Mouse (Mus musculus): ENCODE data around the gene AU015836. TPM values are rescaled to one million over a fixed set of nuclear protein-coding genes. Genes with fewer than 3 reads are reported as not detected.

The AU015836 gene
- polyA plus RNA-seq (2014; fragmentation: Nextera tagmentation; extraction: Ambion mirVana), result 0.26 and 0.43 TPM in 2 replicates

GRCm38 (mm10) chrX:93968444-93968843 is at the start of gene AU015836:
Gene AU015836, plus strand, starts transcription at chrX:93968659.
- DNase-seq (ENCODE audit: low spot score), result no peak
- H3K27ac ChIP-seq (replicated peaks; ENCODE audit: low read depth, low read length), result no peak within 1 kb of the TSS
- H3K9me3 ChIP-seq (ENCODE audit: control insufficient read depth, low read length), result no peaks in the 10 kb centered on the region
- no peaks in the 10 kb centered on the region for H3K36me3 ChIP-seq (ENCODE audit: control insufficient read depth, insufficient read depth, low read length)
- no peaks in the 10 kb centered on the region for H3K4me1 ChIP-seq (ENCODE audit: control insufficient read depth, insufficient read depth, low read length)
- H3K4me3 ChIP-seq (ENCODE audit: low read depth, low read length), result no peak within 1 kb of the TSS
- H3K27me3 ChIP-seq (replicated peaks; ENCODE audit: control insufficient read depth, insufficient read depth, low read length), result 0 out of 2 replicates have a peak, but pooled peaks cover 8% of the 10 kb centered on the region
- WGBS, result 69% methylated on average over 14 of the region's 14 CpGs
- H3K9ac ChIP-seq (ENCODE audit: low read depth, low read length), result no peak within 1 kb of the TSS
- ATAC-seq (ENCODE audit: low read depth), result no peak
- no peak within 1 kb of the TSS for H3K4me2 ChIP-seq (ENCODE audit: low read depth, low read length)

DNA sequence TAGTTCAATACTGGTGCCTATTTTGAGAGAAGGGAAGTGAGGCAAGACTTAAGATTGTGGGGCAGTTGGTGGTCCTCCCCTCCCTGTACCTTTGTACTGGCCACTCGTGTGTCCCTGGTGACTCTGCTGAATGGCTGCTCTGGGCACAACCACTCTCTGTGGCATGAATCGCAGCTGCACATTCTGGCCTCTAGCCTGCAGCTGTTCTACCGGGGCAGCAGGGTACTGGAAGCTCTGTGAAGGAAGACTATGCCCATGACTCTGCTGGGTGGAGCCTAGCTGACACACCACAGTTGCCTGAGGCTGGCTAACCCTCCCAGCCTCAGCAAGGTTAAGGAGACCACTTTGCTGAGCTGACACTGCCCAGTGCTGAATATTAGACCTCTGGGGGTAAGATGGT is 49.4 kb upstream of the AU015836 start:
- Histone ChIP-seq H3K27ac (replicated peaks; ENCODE audit: low read depth, low read length) (no peak overlapping the region), H3K36me3 (ENCODE audit: control insufficient read depth, insufficient read depth, low read length) (no peaks in the 10 kb centered on the region), H3K9me3 (ENCODE audit: control insufficient read depth, low read length) (peaks cover 13% of the 10 kb centered on the region; the same call in 1 of the 2 replicates), H3K4me3 (ENCODE audit: low read depth, low read length) (no peak overlapping the region), H3K4me2 (ENCODE audit: low read depth, low read length) (no peak overlapping the region), H3K9ac (ENCODE audit: low read depth, low read length) (no peak overlapping the region), H3K27me3 (replicated peaks; ENCODE audit: control insufficient read depth, insufficient read depth, low read length) (no peaks in the 10 kb centered on the region; the same call in 1 of the 2 replicates), H3K4me1 (ENCODE audit: control insufficient read depth, insufficient read depth, low read length) (no peaks in the 10 kb centered on the region)
- WGBS, result 55% methylated on average over 3 of the region's 3 CpGs
- DNase-seq (ENCODE audit: low spot score) (no peak), ATAC-seq (ENCODE audit: low read depth) (no peak)

DNA sequence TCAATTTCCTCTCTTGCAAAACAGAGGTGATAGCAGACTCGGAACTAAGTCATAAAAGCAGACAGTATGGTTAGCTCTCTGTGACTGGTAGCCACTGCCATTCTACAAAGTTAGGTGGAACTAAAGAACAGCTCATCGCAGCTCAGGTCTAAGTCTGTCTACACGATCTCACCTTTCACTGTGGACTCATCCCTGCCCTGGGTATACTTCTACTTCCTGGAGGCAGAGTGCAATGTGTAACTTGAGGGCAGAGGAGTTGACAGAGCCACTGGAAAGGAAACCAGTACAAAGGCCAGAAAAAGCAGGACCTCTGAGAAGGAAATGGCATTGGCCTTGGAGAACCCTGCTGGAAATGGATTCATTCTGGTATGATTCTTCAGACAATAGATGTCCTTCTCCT is 40.1 kb upstream of the AU015836 start:
- H3K4me1 ChIP-seq (ENCODE audit: control insufficient read depth, insufficient read depth, low read length), result no peaks in the 10 kb centered on the region
- H3K4me3 ChIP-seq (ENCODE audit: low read depth, low read length), result no peak overlapping the region
- no peaks in the 10 kb centered on the region for H3K9me3 ChIP-seq (ENCODE audit: control insufficient read depth, low read length)
- no peak overlapping the region for H3K27ac ChIP-seq (replicated peaks; ENCODE audit: low read depth, low read length)
- DNase-seq (ENCODE audit: low spot score) (no peak), ATAC-seq (ENCODE audit: low read depth) (no peak)
- WGBS, result 81% methylated on average over 3 of the region's 3 CpGs
- H3K9ac ChIP-seq (ENCODE audit: low read depth, low read length), result no peak overlapping the region
- H3K36me3 ChIP-seq (ENCODE audit: control insufficient read depth, insufficient read depth, low read length), result no peaks in the 10 kb centered on the region
- no peak overlapping the region for H3K4me2 ChIP-seq (ENCODE audit: low read depth, low read length)
- no peaks in the 10 kb centered on the region; the same call in 1 of the 2 replicates for H3K27me3 ChIP-seq (replicated peaks; ENCODE audit: control insufficient read depth, insufficient read depth, low read length)

DNA sequence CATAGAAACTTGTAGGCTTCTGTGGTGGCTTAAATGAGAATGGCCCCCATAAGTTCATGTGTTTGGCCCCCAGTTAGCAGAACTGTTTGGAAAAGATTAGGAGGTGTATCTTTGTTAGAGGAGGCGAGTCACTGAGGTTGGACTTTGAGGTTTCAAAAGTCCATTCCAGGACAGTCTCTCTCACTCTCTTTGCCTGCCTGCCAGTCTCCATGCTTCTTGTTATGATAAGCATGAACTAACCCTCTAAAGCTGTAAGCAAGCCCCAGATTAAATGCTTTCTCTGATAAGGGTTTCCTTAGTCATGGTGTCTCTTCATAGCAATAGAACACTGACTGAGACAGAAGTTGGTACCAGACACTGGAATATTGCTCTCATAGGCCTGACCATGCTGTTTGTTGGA is 39.7 kb upstream of the AU015836 start:
- H3K27ac ChIP-seq (replicated peaks; ENCODE audit: low read depth, low read length), result no peak overlapping the region
- no peaks in the 10 kb centered on the region; the same call in 1 of the 2 replicates for H3K27me3 ChIP-seq (replicated peaks; ENCODE audit: control insufficient read depth, insufficient read depth, low read length)
- 71% methylated on average over 1 of the region's 1 CpGs for WGBS
- H3K36me3 ChIP-seq (ENCODE audit: control insufficient read depth, insufficient read depth, low read length), result no peaks in the 10 kb centered on the region
- H3K4me2 ChIP-seq (ENCODE audit: low read depth, low read length), result no peak overlapping the region
- H3K9ac ChIP-seq (ENCODE audit: low read depth, low read length), result no peak overlapping the region
- H3K4me3 ChIP-seq (ENCODE audit: low read depth, low read length), result no peak overlapping the region
- DNase-seq (ENCODE audit: low spot score), result no peak
- no peaks in the 10 kb centered on the region for H3K9me3 ChIP-seq (ENCODE audit: control insufficient read depth, low read length)
- no peaks in the 10 kb centered on the region for H3K4me1 ChIP-seq (ENCODE audit: control insufficient read depth, insufficient read depth, low read length)
- no peak for ATAC-seq (ENCODE audit: low read depth)

DNA sequence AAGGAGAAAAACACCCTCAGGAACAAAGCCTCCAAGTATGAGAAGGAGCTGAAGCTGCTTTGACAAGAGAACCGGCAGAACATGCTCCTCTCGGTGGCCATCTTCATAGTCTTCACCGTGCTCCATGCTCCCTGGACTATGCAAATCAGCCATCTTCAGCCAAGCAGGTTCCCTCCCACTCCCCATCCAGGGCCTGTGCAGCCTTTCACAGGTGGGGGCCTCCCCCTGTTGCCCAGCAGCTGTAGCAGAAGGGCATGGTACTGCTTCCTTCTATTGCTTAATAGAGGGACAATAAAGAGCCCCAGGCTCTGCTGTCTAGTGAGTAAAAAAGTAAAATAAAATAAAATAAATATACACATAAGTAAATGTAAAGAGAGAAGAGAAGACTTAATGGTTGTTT is 36.8 kb upstream of the AU015836 start:
- WGBS, result 87% methylated on average over 3 of the region's 3 CpGs

DNA sequence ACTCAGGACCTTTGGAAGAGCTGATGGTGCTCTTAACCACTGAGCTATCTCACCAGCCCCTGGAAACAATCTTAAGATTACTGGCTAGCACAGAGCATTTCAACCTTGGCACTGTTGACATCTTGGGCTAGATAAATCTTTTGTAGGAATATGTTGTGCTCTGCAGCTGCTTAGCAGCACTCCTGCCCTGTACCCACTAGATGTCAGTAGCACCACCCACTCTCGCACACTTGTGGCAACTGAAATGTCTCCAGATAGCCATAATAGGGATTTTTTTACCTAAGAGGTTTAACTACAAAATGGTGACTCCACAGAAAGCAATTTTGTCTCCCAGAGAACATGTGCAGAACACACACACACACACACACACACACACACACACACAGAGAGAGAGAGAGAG is 11.7 kb upstream of the AU015836 start:
- no peak overlapping the region for H3K9ac ChIP-seq (ENCODE audit: low read depth, low read length)
- no peaks in the 10 kb centered on the region for H3K9me3 ChIP-seq (ENCODE audit: control insufficient read depth, low read length)
- peak; percentile 59 for DNase-seq (ENCODE audit: low spot score)
- H3K4me2 ChIP-seq (ENCODE audit: low read depth, low read length), result no peak overlapping the region
- H3K27me3 ChIP-seq (replicated peaks; ENCODE audit: control insufficient read depth, insufficient read depth, low read length), result peaks cover 4% of the 10 kb centered on the region; the same call in 1 of the 2 replicates
- no peak overlapping the region for H3K4me3 ChIP-seq (ENCODE audit: low read depth, low read length)
- H3K27ac ChIP-seq (replicated peaks; ENCODE audit: low read depth, low read length), result no peak overlapping the region
- no peaks in the 10 kb centered on the region for H3K4me1 ChIP-seq (ENCODE audit: control insufficient read depth, insufficient read depth, low read length)
- ATAC-seq (ENCODE audit: low read depth), result 0 out of 2 replicates have a peak, but pooled peaks have one; percentile 65
- whole genome bisulfite sequencing, result 38% methylated on average over 1 of the region's 1 CpGs
- H3K36me3 ChIP-seq (ENCODE audit: control insufficient read depth, insufficient read depth, low read length), result no peaks in the 10 kb centered on the region

More for the DNA sequence above, 36.8 kb upstream of the AU015836 start:
- no peak for ATAC-seq (ENCODE audit: low read depth)
- no peaks in the 10 kb centered on the region for H3K36me3 ChIP-seq (ENCODE audit: control insufficient read depth, insufficient read depth, low read length)
- no peaks in the 10 kb centered on the region; the same call in 1 of the 2 replicates for H3K27me3 ChIP-seq (replicated peaks; ENCODE audit: control insufficient read depth, insufficient read depth, low read length)
- H3K4me1 ChIP-seq (ENCODE audit: control insufficient read depth, insufficient read depth, low read length), result no peaks in the 10 kb centered on the region
- DNase-seq (ENCODE audit: low spot score), result no peak
- H3K4me2 ChIP-seq (ENCODE audit: low read depth, low read length), result no peak overlapping the region
- H3K9ac ChIP-seq (ENCODE audit: low read depth, low read length), result no peak overlapping the region
- no peaks in the 10 kb centered on the region for H3K9me3 ChIP-seq (ENCODE audit: control insufficient read depth, low read length)
- no peak overlapping the region for H3K27ac ChIP-seq (replicated peaks; ENCODE audit: low read depth, low read length)
- H3K4me3 ChIP-seq (ENCODE audit: low read depth, low read length), result no peak overlapping the region

- WGBS, result 69% methylated on average over 3 of the region's 3 CpGs
- ATAC-seq (ENCODE audit: low read depth) (no peak), DNase-seq (ENCODE audit: low spot score) (no peak)
- H3K9ac ChIP-seq (ENCODE audit: low read depth, low read length), result no peak overlapping the region
- H3K27me3 ChIP-seq (replicated peaks; ENCODE audit: control insufficient read depth, insufficient read depth, low read length), result peaks cover 4% of the 10 kb centered on the region; the same call in 1 of the 2 replicates
- H3K36me3 ChIP-seq (ENCODE audit: control insufficient read depth, insufficient read depth, low read length), result no peaks in the 10 kb centered on the region
- H3K9me3 ChIP-seq (ENCODE audit: control insufficient read depth, low read length), result no peaks in the 10 kb centered on the region
- H3K4me2 ChIP-seq (ENCODE audit: low read depth, low read length), result no peak overlapping the region
- no peak overlapping the region for H3K4me3 ChIP-seq (ENCODE audit: low read depth, low read length)
- H3K4me1 ChIP-seq (ENCODE audit: control insufficient read depth, insufficient read depth, low read length), result no peaks in the 10 kb centered on the region
- no peak overlapping the region for H3K27ac ChIP-seq (replicated peaks; ENCODE audit: low read depth, low read length)
These were observed 10.0 kb upstream of the AU015836 start for GRCm38 (mm10) chrX:93958502-93958901.

- Histone ChIP-seq H3K27ac (replicated peaks; ENCODE audit: low read depth, low read length) (no peak overlapping the region), H3K9me3 (ENCODE audit: control insufficient read depth, low read length) (no peaks in the 10 kb centered on the region), H3K4me1 (ENCODE audit: control insufficient read depth, insufficient read depth, low read length) (no peaks in the 10 kb centered on the region), H3K27me3 (replicated peaks; ENCODE audit: control insufficient read depth, insufficient read depth, low read length) (peaks cover 7% of the 10 kb centered on the region; the same call in 1 of the 2 replicates), H3K36me3 (ENCODE audit: control insufficient read depth, insufficient read depth, low read length) (no peaks in the 10 kb centered on the region), H3K9ac (ENCODE audit: low read depth, low read length) (no peak overlapping the region), H3K4me3 (ENCODE audit: low read depth, low read length) (no peak overlapping the region), H3K4me2 (ENCODE audit: low read depth, low read length) (no peak overlapping the region)
- no peak for ATAC-seq (ENCODE audit: low read depth)
- no peak for DNase-seq (ENCODE audit: low spot score)
- WGBS, result 88% methylated on average over 21 of the region's 26 CpGs
These were observed 11.9 kb downstream of the AU015836 start for GRCm38 (mm10) chrX:93980341-93980740.

- Histone ChIP-seq H3K9me3 (ENCODE audit: control insufficient read depth, low read length) (no peaks in the 10 kb centered on the region), H3K27me3 (replicated peaks; ENCODE audit: control insufficient read depth, insufficient read depth, low read length) (peaks cover 4% of the 10 kb centered on the region; the same call in 1 of the 2 replicates), H3K4me3 (ENCODE audit: low read depth, low read length) (no peak overlapping the region), H3K9ac (ENCODE audit: low read depth, low read length) (no peak overlapping the region), H3K36me3 (ENCODE audit: control insufficient read depth, insufficient read depth, low read length) (no peaks in the 10 kb centered on the region), H3K4me1 (ENCODE audit: control insufficient read depth, insufficient read depth, low read length) (no peaks in the 10 kb centered on the region), H3K27ac (replicated peaks; ENCODE audit: low read depth, low read length) (no peak overlapping the region), H3K4me2 (ENCODE audit: low read depth, low read length) (no peak overlapping the region)
- DNase-seq (ENCODE audit: low spot score) (no peak), ATAC-seq (ENCODE audit: low read depth) (no peak)
- 90% methylated on average over 3 of the region's 3 CpGs for WGBS
These were observed 13.7 kb downstream of the AU015836 start for GRCm38 (mm10) chrX:93982193-93982592.
